Mouse (Mus musculus) embryonic facial prominence, embryonic 11.5 days (tissue): ENCODE measurements around the gene Yaf2. TPM values are rescaled to one million over a fixed set of nuclear protein-coding genes. Genes with fewer than 3 reads are reported as not detected.
A peak's percentile ranks its signal among the peaks of the same experiment; 100 is the strongest.

Experiments used
- ATAC-seq: fragments of 200-750 bp; cut with Nextera tagmentation; replicated peaks from 2 replicates; pipeline ENCODE4 v1.8.0; 2017; ENCODE audit warnings: low read depth; ENCODE audit not compliant: insufficient number of reproducible peaks, low FRiP score, low TSS enrichment
- DNase-seq: peaks from one replicate; pipeline ENCODE4 v3.0.0-alpha.2; 2015; ENCODE audit warnings: low spot score
- H3K27ac ChIP-seq: fragments of 300-500 bp; sonication (generic); replicated peaks from 2 replicates; pipeline ENCODE4 v1.5.1; 2014; ENCODE audit warnings: mild to moderate bottlenecking, low read depth, low read length, control low read depth
- H3K27me3 ChIP-seq: fragments of 300-500 bp; sonication (generic); 2 replicates; pipeline ENCODE4 v1.6.1; 2014; ENCODE audit warnings: mild to moderate bottlenecking, low read length, moderate library complexity, mixed read lengths; ENCODE audit not compliant: control insufficient read depth, insufficient read depth
- H3K36me3 ChIP-seq: fragments of 300-500 bp; sonication (generic); replicated peaks from 2 replicates; pipeline ENCODE4 v1.6.1; 2014; ENCODE audit warnings: low read depth, mild to moderate bottlenecking, low read length, moderate library complexity, mixed read lengths; ENCODE audit not compliant: control insufficient read depth, insufficient read depth
- H3K4me1 ChIP-seq: fragments of 300-500 bp; sonication (generic); 2 replicates; pipeline ENCODE4 v1.6.1; 2014; ENCODE audit warnings: low read length, mixed read lengths; ENCODE audit not compliant: control insufficient read depth, insufficient read depth
- H3K4me2 ChIP-seq: fragments of 300-500 bp; sonication (generic); 2 replicates; pipeline ENCODE4 v1.6.1; 2014; ENCODE audit warnings: low read depth, mild to moderate bottlenecking, control low read depth, low read length, moderate library complexity
- H3K4me3 ChIP-seq: fragments of 300-500 bp; sonication (generic); 2 replicates; pipeline ENCODE4 v1.5.1; 2014; ENCODE audit warnings: low read depth, low read length, control low read depth
- H3K9ac ChIP-seq: fragments of 300-500 bp; sonication (generic); replicated peaks from 2 replicates; pipeline ENCODE4 v1.6.1; 2014; ENCODE audit warnings: mild to moderate bottlenecking, control low read depth, low read length
- H3K9me3 ChIP-seq: fragments of 300-500 bp; sonication (generic); replicated peaks from 2 replicates; pipeline ENCODE4 v1.6.1; 2016; ENCODE audit warnings: mild to moderate bottlenecking, low read length, inconsistent platforms, mixed read lengths; ENCODE audit not compliant: control insufficient read depth
- WGBS: fragments of 180-500 bp; shearing (Covaris S2); extraction: QIAGEN DNeasy Blood & Tissue Kit; methylation state at CpG from one replicate; pipeline ENCODE4 v1.1.7; 2014; 5-methylcytosine and 5-hydroxymethylcytosine counted together
- polyA plus RNA-seq: library from polyadenylated mRNA; unstranded; fragments of >200 nt; fragmentation: Nextera tagmentation; extraction: Ambion mirVana; gene quantifications from 2 replicates; pipeline ENCODE4 v1.2.1, GENCODE M21; 2014

Yaf2 gene
- polyA plus RNA-seq, 1 experiment from 2014 or later, result 107 TPM

DNA sequence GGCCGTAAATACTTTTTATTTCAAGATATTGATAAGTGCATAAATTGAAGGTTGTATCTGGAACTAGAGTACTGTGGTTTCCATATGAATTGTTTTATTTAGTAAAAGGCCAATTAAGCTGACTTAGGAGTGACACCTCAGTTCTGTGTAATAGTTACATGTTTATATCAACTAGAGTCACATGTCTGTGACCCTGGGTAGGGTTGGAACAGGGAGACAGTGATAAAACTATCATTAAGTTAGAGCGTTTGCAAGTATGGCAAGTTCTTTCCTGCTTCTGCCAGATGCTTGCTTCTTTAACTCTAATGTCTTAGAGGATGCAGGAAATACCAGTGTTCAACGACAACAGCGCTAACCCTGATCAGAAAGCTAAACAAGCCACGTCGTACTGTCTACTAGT is 52.4 kb downstream of the Yaf2 start:
- Histone ChIP-seq H3K4me1 (no peaks in the 10 kb centered on the region), H3K4me2 (no peak overlapping the region), H3K4me3 (no peak overlapping the region), H3K9me3 (no peaks in the 10 kb centered on the region), H3K9ac (no peak overlapping the region), H3K27ac (no peak overlapping the region), H3K27me3 (no peaks in the 10 kb centered on the region), H3K36me3 (no peaks in the 10 kb centered on the region)
- 87% methylated on average over 6 of the region's 6 CpGs for WGBS
- DNase-seq, result no peak
- ATAC-seq, result no peak

DNA sequence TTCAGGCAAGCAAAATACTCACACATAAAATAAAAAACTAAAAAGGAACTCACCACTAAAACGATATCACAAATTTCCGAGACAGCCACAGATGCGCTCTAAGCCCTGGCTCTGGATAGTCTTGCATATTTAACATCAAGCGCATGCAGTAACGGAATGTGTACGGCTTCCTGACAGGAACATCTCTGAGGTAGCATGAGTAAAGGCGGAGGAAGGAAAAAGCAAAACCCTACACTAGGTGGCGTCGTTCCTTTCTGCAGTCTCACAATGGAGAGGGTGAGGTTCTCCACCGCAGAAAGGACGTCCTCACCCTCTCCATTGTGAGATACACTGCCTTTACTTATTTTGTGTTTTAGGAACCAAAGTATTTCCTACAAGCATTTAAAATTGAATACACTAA is 53.4 kb downstream of the Yaf2 start:
- no peaks in the 10 kb centered on the region for H3K36me3 ChIP-seq

DNA sequence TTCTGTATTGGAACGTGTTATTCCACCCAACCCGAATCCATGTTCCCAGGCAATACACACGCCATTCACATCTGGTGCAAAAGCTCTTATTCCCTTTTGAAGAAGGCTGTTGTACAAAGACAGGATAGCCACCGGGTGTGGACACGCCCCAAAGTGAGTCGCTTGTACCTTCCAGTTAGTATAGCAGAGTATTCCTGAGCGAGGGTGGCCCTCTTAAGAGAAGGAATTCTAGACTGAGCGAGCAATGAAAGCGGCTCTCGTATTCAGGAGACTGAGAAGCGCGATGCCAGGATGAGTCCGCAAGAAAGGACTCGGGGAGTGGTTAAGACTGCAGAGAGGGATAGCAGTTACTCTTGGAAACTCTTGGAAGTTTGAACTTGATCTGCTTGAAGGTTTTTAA is 60.5 kb downstream of the Yaf2 start:
- Histone ChIP-seq H3K9ac (no peak overlapping the region; the same call in 1 of the 2 replicates), H3K4me1 (no peaks in the 10 kb centered on the region), H3K27me3 (no peaks in the 10 kb centered on the region), H3K36me3 (no peaks in the 10 kb centered on the region), H3K9me3 (no peaks in the 10 kb centered on the region), H3K4me3 (peak overlapping the region; percentile 75; the same call in 1 of the 2 replicates), H3K27ac (no peak overlapping the region), H3K4me2 (peak overlapping the region; percentile 92)
- 4% methylated on average over 14 of the region's 14 CpGs for WGBS
- DNase-seq, result peak; percentile 35
- ATAC-seq, result no peak

More for the DNA sequence above, 53.4 kb downstream of the Yaf2 start:
- DNase-seq (peak; percentile 35), ATAC-seq (no peak)
- Histone ChIP-seq H3K4me2 (no peak overlapping the region), H3K27me3 (no peaks in the 10 kb centered on the region), H3K4me1 (no peaks in the 10 kb centered on the region), H3K9me3 (no peaks in the 10 kb centered on the region), H3K4me3 (no peak overlapping the region), H3K27ac (no peak overlapping the region), H3K9ac (no peak overlapping the region)
- 71% methylated on average over 11 of the region's 11 CpGs for WGBS

DNA sequence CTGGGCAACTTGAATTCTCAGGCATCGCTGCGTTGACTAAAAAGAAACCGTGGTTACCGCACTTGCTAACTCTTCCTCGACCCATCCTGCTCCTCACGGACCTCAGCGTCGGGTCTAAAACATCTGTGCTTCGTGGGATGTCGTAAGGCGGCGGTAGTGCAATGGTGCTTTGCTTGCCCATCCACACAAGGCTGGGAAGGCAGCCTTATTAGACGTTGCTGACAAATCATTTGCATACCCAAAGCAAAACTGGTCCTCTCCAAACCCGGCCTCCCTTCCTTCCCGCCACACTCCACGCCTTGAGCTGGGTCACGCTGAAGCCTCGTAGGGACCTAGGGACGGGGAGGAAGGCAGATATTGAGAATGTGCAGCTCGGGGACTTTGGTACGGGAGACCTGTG is 61.1 kb downstream of the Yaf2 start:
- WGBS, result under 1% methylated on average over 21 of the region's 21 CpGs
- H3K36me3 ChIP-seq, result no peaks in the 10 kb centered on the region
- DNase-seq (no peak), ATAC-seq (peak; percentile 21)
- peak overlapping the region; percentile 48 for H3K9ac ChIP-seq
- H3K4me3 ChIP-seq, result peak overlapping the region; percentile 75
- no peak overlapping the region for H3K27ac ChIP-seq
- H3K4me2 ChIP-seq, result peak overlapping the region; percentile 92
- no peaks in the 10 kb centered on the region for H3K27me3 ChIP-seq
- H3K4me1 ChIP-seq, result no peaks in the 10 kb centered on the region
- H3K9me3 ChIP-seq, result no peaks in the 10 kb centered on the region

DNA sequence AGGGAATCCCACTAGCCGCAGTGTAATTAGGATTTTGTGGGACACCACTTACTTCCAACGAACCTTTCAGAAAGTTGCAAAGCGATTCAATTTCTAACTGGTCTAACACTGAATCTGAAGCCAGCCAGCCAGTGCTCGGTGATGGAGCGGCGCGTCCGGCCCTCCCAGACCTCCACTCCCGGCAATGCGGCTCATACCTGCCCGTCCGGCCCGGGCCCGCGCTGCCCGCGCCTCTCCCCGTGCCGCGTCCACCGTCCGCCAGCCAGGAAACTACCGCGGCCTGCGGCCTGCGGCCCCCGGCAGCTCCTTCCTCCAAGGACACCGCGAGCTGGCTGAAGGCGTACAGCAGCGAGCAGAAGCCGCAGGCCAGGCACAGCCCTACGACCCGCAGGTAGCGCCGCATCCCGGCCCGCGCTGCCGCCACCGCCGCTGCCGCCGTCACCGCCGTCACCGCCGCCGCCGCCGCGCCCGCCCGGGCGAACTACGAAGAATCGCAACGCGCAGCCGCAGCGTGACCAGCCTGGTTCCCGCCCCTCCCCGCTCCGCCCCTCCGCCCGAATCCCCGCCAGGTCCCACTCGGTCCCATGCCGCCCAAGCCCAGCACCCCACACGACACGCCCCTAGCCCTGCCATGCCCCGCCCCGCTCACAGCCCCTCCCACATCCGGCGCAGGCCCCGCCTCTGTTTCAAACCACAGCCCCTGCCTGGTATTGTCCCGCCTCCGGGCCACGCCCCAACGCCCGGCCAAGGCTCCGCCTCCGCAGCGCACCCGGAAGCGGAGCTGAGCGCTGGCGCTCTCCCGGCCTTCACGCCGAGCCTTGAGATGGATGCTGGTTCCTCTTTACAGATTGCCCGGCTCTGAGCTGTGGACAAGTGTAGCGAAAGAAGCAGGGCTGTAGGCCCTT is 61.8 kb downstream of the Yaf2 start, which contains the start of gene Gxylt1:
Gxylt1 (minus strand) TSS at position 501 of the 905 bp plus-strand sequence.
- H3K4me1 ChIP-seq, result no peaks in the 10 kb centered on the region
- DNase-seq (peak; percentile 96), ATAC-seq (peak; percentile 98)
- peak within 1 kb of the TSS; percentile 75 for H3K4me3 ChIP-seq
- H3K36me3 ChIP-seq, result no peaks in the 10 kb centered on the region
- H3K9ac ChIP-seq, result peak within 1 kb of the TSS; percentile 78
- H3K27me3 ChIP-seq, result no peaks in the 10 kb centered on the region
- H3K9me3 ChIP-seq, result no peaks in the 10 kb centered on the region
- WGBS, result under 1% methylated on average over 74 of the region's 93 CpGs
- H3K27ac ChIP-seq, result peak within 1 kb of the TSS; percentile 72
- peak within 1 kb of the TSS; percentile 92 for H3K4me2 ChIP-seq

DNA sequence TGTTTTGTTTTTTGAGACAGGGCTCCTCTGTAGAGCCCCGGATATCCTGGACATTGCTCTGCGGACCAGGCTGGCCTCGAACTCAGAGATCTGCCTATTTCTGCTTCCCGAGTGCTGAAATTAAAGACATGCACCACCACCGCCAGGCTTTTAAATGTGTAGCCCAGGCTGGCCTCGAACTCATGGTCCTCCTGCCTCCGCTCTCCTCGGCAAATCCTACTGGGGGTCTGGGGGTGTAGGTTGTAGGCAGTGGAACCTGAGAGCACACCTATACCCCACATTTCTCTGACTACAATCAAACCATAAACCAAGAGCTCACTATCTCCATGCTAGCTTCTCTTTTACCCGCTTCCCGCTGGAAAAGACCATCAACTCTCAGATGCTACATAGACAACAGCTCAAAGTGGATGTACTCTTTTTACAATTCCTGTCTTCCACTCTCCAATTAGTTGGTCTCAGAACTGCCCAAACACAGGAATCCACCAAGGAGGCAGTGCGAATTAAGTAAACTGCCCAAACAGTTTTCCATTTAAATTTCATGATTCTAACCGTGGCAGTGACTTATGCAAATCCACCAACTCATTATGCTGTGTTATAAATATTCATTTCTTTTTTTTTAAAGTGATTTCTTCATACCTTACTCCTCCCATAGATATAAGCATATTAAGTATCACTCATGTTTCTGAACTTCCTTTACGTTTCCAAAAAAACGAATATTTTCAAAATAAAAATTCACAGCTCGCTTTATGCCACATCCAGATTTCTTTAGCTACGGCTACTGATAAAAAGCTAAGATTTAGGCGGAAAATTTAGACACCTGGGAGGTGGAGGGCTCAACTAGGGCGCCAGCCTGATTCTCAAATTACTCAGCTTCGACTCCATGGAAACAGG is 62.7 kb downstream of the Yaf2 start:
- WGBS, result 47% methylated on average over 19 of the region's 19 CpGs
- Histone ChIP-seq H3K9ac (peak overlapping the region; percentile 78), H3K27me3 (no peaks in the 10 kb centered on the region), H3K4me2 (peak overlapping the region; percentile 51), H3K4me1 (no peaks in the 10 kb centered on the region), H3K9me3 (no peaks in the 10 kb centered on the region), H3K27ac (peak overlapping the region; percentile 72; the same call in 1 of the 2 replicates), H3K4me3 (peak overlapping the region; percentile 75), H3K36me3 (no peaks in the 10 kb centered on the region)
- no peak for DNase-seq
- ATAC-seq, result no peak

DNA sequence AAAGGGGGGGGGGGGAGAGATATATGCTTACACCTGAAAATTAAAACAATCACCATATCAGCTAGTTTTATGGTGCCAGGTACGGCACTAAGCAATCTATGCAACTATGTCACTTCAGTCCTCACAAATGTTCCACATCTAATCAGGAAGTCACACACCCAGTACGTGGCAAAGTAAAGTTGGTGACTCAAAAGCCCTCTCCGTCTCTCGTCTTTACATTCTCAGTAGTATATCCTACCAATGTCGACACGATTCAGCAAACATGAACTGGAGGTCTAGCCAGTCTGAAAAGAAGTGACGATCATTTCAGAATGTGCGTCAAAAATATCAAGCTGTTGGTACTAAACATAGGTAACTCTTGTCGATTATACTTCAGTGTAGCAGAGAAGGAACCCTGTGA is 63.8 kb downstream of the Yaf2 start:
- H3K4me3 ChIP-seq, result no peak overlapping the region
- H3K9me3 ChIP-seq, result no peaks in the 10 kb centered on the region
- no peaks in the 10 kb centered on the region for H3K27me3 ChIP-seq
- DNase-seq, result no peak
- ATAC-seq, result no peak
- no peak overlapping the region for H3K9ac ChIP-seq
- 91% methylated on average over 9 of the region's 9 CpGs for WGBS
- H3K27ac ChIP-seq, result no peak overlapping the region
- no peak overlapping the region for H3K4me2 ChIP-seq
- H3K4me1 ChIP-seq, result no peaks in the 10 kb centered on the region
- H3K36me3 ChIP-seq, result no peaks in the 10 kb centered on the region
